Mouse (Mus musculus): ENCODE measurements at regions not wholly inside any gene's neighbourhood (a gene's known extent, or its start where the extent isn't known, plus 50 kb on each side); places are given as distances from the start of the nearest gene placed in this dataset.

DNA sequence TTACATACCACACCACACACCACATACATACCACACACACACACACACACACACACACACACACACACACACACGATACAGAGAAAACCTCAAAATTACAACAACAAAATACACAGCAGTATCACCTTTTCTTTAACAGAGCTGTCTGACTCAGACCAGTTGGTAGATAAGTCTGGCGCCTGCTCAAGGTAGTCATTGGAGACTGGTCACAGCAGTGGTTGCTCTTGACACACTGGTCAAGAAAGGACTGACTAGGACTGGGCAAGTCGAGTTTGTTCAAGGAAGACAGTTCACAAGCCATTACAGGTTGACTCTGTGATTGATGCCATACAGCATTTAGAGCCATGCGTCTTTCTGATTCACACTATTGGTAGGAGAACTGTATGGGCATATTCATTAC, 78.7 kb upstream of the Klf4 start:
- no peak for DNase-seq

GRCm38 (mm10) chr4:55609214-55609613, 76.9 kb upstream of the Klf4 start:
- no peak for DNase-seq

- DNase-seq: no peak
Observed at GRCm38 (mm10) chr4:55605541-55605940, 73.3 kb upstream of the Klf4 start.

DNA sequence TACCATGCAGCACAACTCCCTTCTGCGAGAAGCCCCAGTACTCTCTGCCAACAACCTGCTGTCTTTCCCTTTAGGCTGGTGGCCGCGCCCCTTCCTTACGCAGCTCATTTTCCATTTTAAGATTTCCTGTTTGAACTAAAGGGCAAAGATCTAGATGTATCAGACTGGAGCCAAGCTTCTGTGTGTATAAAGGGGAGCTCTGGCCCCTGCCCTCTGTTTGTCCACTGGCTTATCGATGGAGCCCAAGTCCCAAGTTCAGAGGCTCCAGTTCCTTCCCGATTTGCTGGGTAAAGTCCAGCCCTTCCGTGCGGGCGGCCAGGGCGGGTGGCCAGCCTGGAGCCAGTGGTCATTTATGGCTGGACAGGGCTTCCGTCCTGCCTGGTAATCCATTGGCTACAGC, 72.6 kb upstream of the Klf4 start:
- DNase-seq: no peak

- no peak for DNase-seq
Observed at GRCm38 (mm10) chr4:55603821-55604435, 71.7 kb upstream of the Klf4 start.

GRCm38 (mm10) chr4:55595203-55595602, 62.9 kb upstream of the Klf4 start:
- DNase-seq: no peak

DNA sequence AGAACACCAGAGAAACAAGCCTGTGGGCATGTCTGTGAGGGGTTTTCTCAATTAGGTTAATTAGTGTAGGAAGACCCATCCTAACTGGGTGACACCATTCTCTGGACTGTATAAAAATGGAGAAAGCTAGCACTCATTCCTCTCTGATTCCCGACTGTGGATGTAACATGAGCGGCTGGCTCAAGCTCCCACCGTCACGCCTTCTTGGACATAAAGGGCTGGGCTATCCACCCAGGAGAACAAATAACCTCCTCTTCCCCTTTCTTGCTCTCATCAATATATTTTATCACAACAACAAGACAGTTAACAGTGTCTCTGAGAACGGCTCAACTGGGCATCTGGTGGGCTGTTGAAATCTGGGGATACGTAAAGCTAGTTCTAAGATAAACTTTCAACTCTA, 62.4 kb upstream of the Klf4 start:
- no peak for DNase-seq

GRCm38 (mm10) chr4:55593132-55593531, 60.9 kb upstream of the Klf4 start:
- DNase-seq: no peak

DNA sequence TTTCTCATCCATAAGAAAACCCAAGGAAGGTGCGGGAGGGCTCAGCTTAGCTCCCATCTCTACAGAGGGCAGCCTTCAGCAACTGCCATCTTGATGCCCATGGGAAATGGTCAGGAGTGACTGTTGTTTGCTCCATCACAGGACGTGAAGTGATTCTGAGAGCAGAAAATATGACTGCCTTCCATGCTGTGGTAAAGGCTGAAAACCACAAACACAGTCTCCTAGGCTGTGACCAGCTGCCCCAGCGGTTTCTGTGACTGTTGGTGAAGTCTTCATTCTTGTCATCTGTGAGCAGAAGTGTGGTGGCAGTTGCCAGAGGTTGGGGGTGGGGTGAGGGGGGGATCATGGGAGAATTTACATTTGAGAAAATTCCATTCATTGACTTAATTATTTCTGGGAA, 53.9 kb upstream of the Klf4 start:
- DNase-seq: no peak

DNA sequence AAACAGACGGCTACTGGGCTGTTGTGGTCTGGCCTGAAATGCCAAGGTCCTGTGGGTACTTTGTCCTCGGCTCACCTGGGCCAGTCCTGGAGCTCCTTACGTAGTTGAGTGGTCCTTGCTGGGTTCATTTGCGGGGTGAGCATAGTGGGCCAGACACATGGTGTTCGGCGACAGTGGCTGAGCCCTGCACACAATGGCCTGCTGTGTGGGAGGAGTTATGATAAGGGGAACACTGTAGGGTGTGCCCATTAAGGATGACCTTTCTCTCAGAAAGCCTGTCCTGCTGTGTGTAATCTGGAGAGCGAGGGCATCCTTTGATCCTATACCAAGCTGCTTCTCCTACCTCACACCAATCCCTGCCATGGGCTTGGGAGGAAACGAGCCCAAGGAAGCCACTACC, 51.3 kb upstream of the Klf4 start:
- DNase-seq: no peak
